Mouse (Mus musculus) adrenal gland, postnatal 25 days (tissue): ENCODE results near the gene Pum2. TPM values are rescaled to one million over a fixed set of nuclear protein-coding genes. Genes with fewer than 3 reads are reported as not detected.
"Not testable (repeated sequence)": the region's sequence is repeated elsewhere in the genome, so short reads cannot be mapped to it uniquely, and the experiment has no call there.

Experiments
- DNase-seq: peaks from one replicate; pipeline ENCODE4 v3.0.0; 2021; ENCODE audit warnings: mixed read lengths
- total RNA-seq: library from RNA; stranded (reverse); gene quantifications from 2 replicates; pipeline ENCODE4 v1.2.3, GENCODE M21; 2021

Gene Pum2
- total RNA-seq, 1 experiment from 2014 or later, result 159 TPM

GRCm38 (mm10) chr12:8669421-8669820 lies 4.5 kb upstream of the Pum2 start:
- DNase-seq, result no peak

- no peak for DNase-seq
Measured at GRCm38 (mm10) chr12:8669846-8670245, 4.1 kb upstream of the Pum2 start.

GRCm38 (mm10) chr12:8673121-8673973 lies 587 bp upstream of the Pum2 start:
- DNase-seq, result no peak

- peak; percentile 62 for DNase-seq
Measured at GRCm38 (mm10) chr12:8674377-8674864, 487 bp downstream of the Pum2 start.

GRCm38 (mm10) chr12:8674891-8675341 lies 982 bp downstream of the Pum2 start:
- no peak for DNase-seq

GRCm38 (mm10) chr12:8675361-8675760 lies 1.4 kb downstream of the Pum2 start:
- DNase-seq, result no peak

- no peak for DNase-seq
Measured at GRCm38 (mm10) chr12:8676341-8676740, 2.4 kb downstream of the Pum2 start.

- DNase-seq, result no peak
Measured at GRCm38 (mm10) chr12:8677926-8678325, 4.0 kb downstream of the Pum2 start.

GRCm38 (mm10) chr12:8684200-8684599 lies 10.3 kb downstream of the Pum2 start:
- no peak for DNase-seq

- no peak for DNase-seq
Measured at GRCm38 (mm10) chr12:8685036-8685435, 11.1 kb downstream of the Pum2 start.

- DNase-seq, result not testable (repeated sequence)
Measured at GRCm38 (mm10) chr12:8689882-8690281, 15.9 kb downstream of the Pum2 start.

- DNase-seq, result peak; percentile 43
Measured at GRCm38 (mm10) chr12:8698895-8699294, 25.0 kb downstream of the Pum2 start.

- no peak for DNase-seq
Measured at GRCm38 (mm10) chr12:8703988-8704387, 30.1 kb downstream of the Pum2 start.

- DNase-seq, result no peak
Measured at GRCm38 (mm10) chr12:8708876-8709275, 34.9 kb downstream of the Pum2 start.

GRCm38 (mm10) chr12:8712665-8713064 lies 38.7 kb downstream of the Pum2 start:
- DNase-seq, result no peak

- no peak for DNase-seq
Measured at GRCm38 (mm10) chr12:8716093-8716492, 42.2 kb downstream of the Pum2 start.

- no peak for DNase-seq
Measured at GRCm38 (mm10) chr12:8726890-8727289, 53.0 kb downstream of the Pum2 start.

- peak; percentile 18 for DNase-seq
Measured at GRCm38 (mm10) chr12:8728739-8729138, 54.8 kb downstream of the Pum2 start.

GRCm38 (mm10) chr12:8753654-8754053 lies 79.7 kb downstream of the Pum2 start:
- no peak for DNase-seq

GRCm38 (mm10) chr12:8754116-8754515 lies 80.2 kb downstream of the Pum2 start:
- DNase-seq, result no peak

GRCm38 (mm10) chr12:8758029-8758428 lies 84.1 kb downstream of the Pum2 start:
- no peak for DNase-seq

- no peak for DNase-seq
Measured at GRCm38 (mm10) chr12:8759115-8759514, 85.2 kb downstream of the Pum2 start.

- DNase-seq, result no peak
Measured at GRCm38 (mm10) chr12:8759779-8760178, 85.8 kb downstream of the Pum2 start.

GRCm38 (mm10) chr12:8760561-8760960 lies 86.6 kb downstream of the Pum2 start:
- DNase-seq, result no peak
